ENCODE assay signal across 5 mouse cellular contexts in genomic region chr10:11205883-11206282, GRCm38 (mm10). TPM values are rescaled to one million over a fixed set of nuclear protein-coding genes. Genes with fewer than 3 reads are reported as not detected.
DNase-seq lines count a peak whose midpoint lies in the region; ATAC-seq lines count a peak whose summit lies in the region.
"Not testable (repeated sequence)": the region's sequence is repeated elsewhere in the genome, so short reads cannot be mapped to it uniquely, and the experiment has no call there.

No protein-coding gene starts in this region.

- H3K27ac ChIP-seq in liver, embryonic 13.5 days; liver, embryonic 15.5 days (replicated peaks): not testable (repeated sequence)

- H3K4me1 ChIP-seq in liver, embryonic 13.5 days (replicated peaks); liver, embryonic 15.5 days (replicated peaks): not testable (repeated sequence)

- not testable (repeated sequence) for DNase-seq in liver, embryonic 13.5 days
- peak; percentile 2 for DNase-seq in spleen, adult 12 weeks (ENCODE audit: low spot score)

- not testable (repeated sequence) for H3K4me3 ChIP-seq in liver, embryonic 13.5 days (replicated peaks); liver, embryonic 15.5 days (replicated peaks)

- H3K27me3 ChIP-seq in liver, embryonic 13.5 days; liver, embryonic 15.5 days: not testable (repeated sequence)

- WGBS in liver, embryonic 13.5 days (ENCODE audit: insufficient replicate concordance) = 80% methylated on average over 2 of the region's 2 CpGs
- 72% methylated on average over 2 of the region's 2 CpGs for WGBS in liver, embryonic 15.5 days (ENCODE audit: insufficient replicate concordance)

- H3K9ac ChIP-seq in liver, embryonic 13.5 days; liver, embryonic 15.5 days: not testable (repeated sequence)

- peaks cover 43% of the 10 kb centered on the region for H3K36me3 ChIP-seq in liver, embryonic 13.5 days
- H3K36me3 ChIP-seq in liver, embryonic 15.5 days (replicated peaks) = peaks cover 37% of the 10 kb centered on the region

- not testable (repeated sequence) for H3K9me3 ChIP-seq in liver, embryonic 13.5 days (replicated peaks); liver, embryonic 15.5 days (replicated peaks)

- not testable (repeated sequence) for H3K4me2 ChIP-seq in liver, embryonic 13.5 days; liver, embryonic 15.5 days

- ATAC-seq in erythroblast, adult 5-6 weeks (replicated peaks; ENCODE audit: low FRiP score, poor library complexity, severe bottlenecking) = peak; percentile 58
- 0 out of 2 replicates have a peak, but pooled peaks have one; percentile 50 for ATAC-seq in erythroid progenitor cell, adult 5-6 weeks (replicated peaks; ENCODE audit: low FRiP score, poor library complexity, severe bottlenecking)
- ATAC-seq in liver, embryonic 13.5 days (ENCODE audit: low read depth) = peak; percentile 76
- peak; percentile 73; the same call in 1 of the 2 replicates for ATAC-seq in liver, embryonic 15.5 days (ENCODE audit: insufficient read depth)

RNA-seq across cellular contexts. Expression of gene Shprh, which starts 56.7 kb away (rescaled TPM):
- total RNA-seq in erythroblast, adult 5-6 weeks (2015; ENCODE audit: low replicate concordance) = 2.9 and 7.5 TPM in 2 replicates
- total RNA-seq in erythroblast, adult 5-6 weeks (2017; ENCODE audit: low replicate concordance) = 6.8 TPM in 2 replicates
- total RNA-seq in erythroid progenitor cell, adult 5-6 weeks (2015; ENCODE audit: low replicate concordance) = 10.1 and 10.5 TPM in 2 replicates
- 6.8 and 15.0 TPM in 2 replicates for total RNA-seq in erythroid progenitor cell, adult 5-6 weeks (2017; ENCODE audit: low replicate concordance)
- 3.9 and 6.2 TPM in 2 replicates for polyA plus RNA-seq in liver, embryonic 13.5 days (2015; fragmentation: Nextera tagmentation; extraction: Ambion mirVana)
- 3.7 and 4.0 TPM in 2 replicates for polyA plus RNA-seq in liver, embryonic 15.5 days (2015; fragmentation: Nextera tagmentation; extraction: Ambion mirVana)
